Mouse (Mus musculus) heart, adult 2 months (tissue): ENCODE results near the gene Pecam1. TPM values are rescaled to one million over a fixed set of nuclear protein-coding genes. Genes with fewer than 3 reads are reported as not detected.
"Not testable (repeated sequence)": the region's sequence is repeated elsewhere in the genome, so short reads cannot be mapped to it uniquely, and the experiment has no call there.

Experiments used
- DNase-seq, 2 experiments: peaks; one replicate each; pipeline ENCODE4 v3.0.0; 2021
- H3K27ac ChIP-seq: fragments of 200-600 bp; 2 replicates; pipeline ENCODE4 v1.8.1; 2022
- H3K27me3 ChIP-seq: fragments of 200-500 bp; 2 replicates; pipeline ENCODE4 v1.6.1; 2012; ENCODE audit warnings: mild to moderate bottlenecking, low read length, inconsistent platforms, mixed read lengths; ENCODE audit not compliant: control insufficient read depth, insufficient read depth
- H3K36me3 ChIP-seq: fragments of 200-500 bp; 2 replicates; pipeline ENCODE4 v1.6.1; 2012; ENCODE audit warnings: low read length, inconsistent platforms; ENCODE audit not compliant: control insufficient read depth, insufficient read depth
- H3K4me1 ChIP-seq: fragments of 200-500 bp; 2 replicates; pipeline ENCODE4 v1.6.1; 2011; ENCODE audit warnings: low read length; ENCODE audit not compliant: control insufficient read depth, insufficient read depth
- H3K4me3 ChIP-seq: fragments of 200-600 bp; 2 replicates; pipeline ENCODE4 v1.8.1; 2022
- H3K79me2 ChIP-seq: fragments of 200-500 bp; replicated peaks from 2 replicates; pipeline ENCODE4 v1.6.1; 2012; ENCODE audit warnings: mild to moderate bottlenecking, inconsistent platforms, low read length, moderate library complexity, mixed read lengths; ENCODE audit not compliant: control insufficient read depth, insufficient read depth
- H3K9ac ChIP-seq: fragments of 200-500 bp; 2 replicates; pipeline ENCODE4 v1.6.1; 2012; ENCODE audit warnings: low read depth, mild to moderate bottlenecking, control low read depth, inconsistent platforms, low read length, mixed read lengths
- CTCF ChIP-seq: fragments of 200-600 bp; IDR thresholded peaks from 2 replicates; pipeline ENCODE4 v1.8.1; 2022; ENCODE audit warnings: antibody characterized with exemption, mild to moderate bottlenecking, moderate library complexity
- EP300 ChIP-seq: fragments of 200-500 bp; IDR thresholded peaks from 2 replicates; pipeline ENCODE4 v1.6.1; 2011; ENCODE audit warnings: low read depth, low read length, control low read depth; ENCODE audit not compliant: insufficient read depth
- POLR2A ChIP-seq: fragments of 200-500 bp; IDR thresholded peaks from 2 replicates; pipeline ENCODE4 v1.6.1; 2011; ENCODE audit warnings: mild to moderate bottlenecking, low read depth, low read length, control low read depth; ENCODE audit not compliant: insufficient read depth
- WGBS: fragments of 180-500 bp; shearing (Covaris S2); methylation state at CpG from one replicate; pipeline ENCODE4 v1.1.7; 2018; 5-methylcytosine and 5-hydroxymethylcytosine counted together
- intact Hi-C: fragments of 180-260 bp; cut with DNase I; formaldehyde crosslinking; loops from one replicate; pipeline ENCODE4 v1.15.1; 2025
- polyA plus RNA-seq: library from polyadenylated mRNA; depleted of rRNA; stranded (reverse); fragments of >200 nt; gene quantifications from 2 replicates; pipeline ENCODE4 v1.2.3, GENCODE M21; 2012
- total RNA-seq, 2 experiments: library from RNA; stranded (reverse); gene quantifications; 2 replicates each; pipeline ENCODE4 v1.2.3; 2021

Gene Pecam1
- total and polyA plus RNA-seq, 3 experiments: 78.3 to 123 (median 114) TPM

GRCm38 (mm10) chr11:106729656-106730055 lies 20.8 kb downstream of the Pecam1 start:
- intact Hi-C loops: no loop called here
- Histone ChIP-seq H3K36me3 (no peaks in the 10 kb centered on the region; the same call in 1 of the 2 replicates), H3K4me3 (no peak overlapping the region), H3K79me2 (no peaks in the 10 kb centered on the region), H3K9ac (no peak overlapping the region), H3K27ac (peak overlapping the region; percentile 78), H3K4me1 (peaks cover 8% of the 10 kb centered on the region), H3K27me3 (no peaks in the 10 kb centered on the region)
- DNase-seq: no peak
- TF ChIP-seq EP300 (no peak), CTCF (no peak), POLR2A (no peak)
- 100% methylated on average over 1 of the region's 1 CpGs for whole genome bisulfite sequencing

GRCm38 (mm10) chr11:106728402-106729366 lies 21.7 kb downstream of the Pecam1 start:
- Histone ChIP-seq H3K36me3 (no peaks in the 10 kb centered on the region; the same call in 1 of the 2 replicates), H3K9ac (no peak overlapping the region), H3K79me2 (no peaks in the 10 kb centered on the region), H3K27ac (peak overlapping the region; percentile 69), H3K4me3 (no peak overlapping the region), H3K27me3 (no peaks in the 10 kb centered on the region), H3K4me1 (peaks cover 8% of the 10 kb centered on the region)
- 64% methylated on average over 10 of the region's 10 CpGs for WGBS
- TF ChIP-seq CTCF (no peak), POLR2A (no peak), EP300 (0 out of 2 replicates have a peak, but pooled peaks have one; percentile 63)
- no peak for DNase-seq
- intact Hi-C loops: no loop called here

GRCm38 (mm10) chr11:106727967-106728366 lies 22.5 kb downstream of the Pecam1 start:
- intact Hi-C loops: no loop called here

GRCm38 (mm10) chr11:106724916-106725235 lies 25.6 kb downstream of the Pecam1 start:
- H3K4me3 ChIP-seq, H3K79me2 ChIP-seq, H3K27ac ChIP-seq, H3K9ac ChIP-seq, H3K27me3 ChIP-seq, intact Hi-C loops, H3K36me3 ChIP-seq: not testable (repeated sequence)
- peaks cover 12% of the 10 kb centered on the region for H3K4me1 ChIP-seq
- WGBS: 90% methylated on average over 9 of the region's 9 CpGs
- DNase-seq: peak in 1 of 2 experiments; percentile 12

More at GRCm38 (mm10) chr11:106727967-106728366, 22.5 kb downstream of the Pecam1 start:
- no peaks in the 10 kb centered on the region for H3K27me3 ChIP-seq
- H3K36me3 ChIP-seq: no peaks in the 10 kb centered on the region; the same call in 1 of the 2 replicates
- H3K27ac ChIP-seq: peak overlapping the region; percentile 57
- no peak for DNase-seq
- no peak overlapping the region for H3K4me3 ChIP-seq
- H3K9ac ChIP-seq: no peak overlapping the region
- H3K79me2 ChIP-seq: no peaks in the 10 kb centered on the region
- TF ChIP-seq CTCF (no peak), POLR2A (no peak), EP300 (no peak)
- H3K4me1 ChIP-seq: peaks cover 11% of the 10 kb centered on the region
- WGBS: 75% methylated on average over 5 of the region's 5 CpGs

- no peak overlapping the region for H3K9ac ChIP-seq
- peaks cover 12% of the 10 kb centered on the region for H3K4me1 ChIP-seq
- H3K27ac ChIP-seq: no peak overlapping the region
- DNase-seq: peak in 1 of 2 experiments; percentile 7
- no peak overlapping the region for H3K4me3 ChIP-seq
- H3K36me3 ChIP-seq: peaks cover 2% of the 10 kb centered on the region; the same call in 1 of the 2 replicates
- intact Hi-C loops: no loop called here
- 92% methylated on average over 10 of the region's 10 CpGs for WGBS
- H3K27me3 ChIP-seq: no peaks in the 10 kb centered on the region
- TF ChIP-seq POLR2A: no peak
- TF ChIP-seq CTCF: no peak
- TF ChIP-seq EP300: no peak
- no peaks in the 10 kb centered on the region for H3K79me2 ChIP-seq
These were observed 26.1 kb downstream of the Pecam1 start for GRCm38 (mm10) chr11:106724176-106724915.
